Mouse (Mus musculus): ENCODE results near the gene Hist4h4. TPM values are rescaled to one million over a fixed set of nuclear protein-coding genes. Genes with fewer than 3 reads are reported as not detected.

The Hist4h4 gene
- polyA plus RNA-seq, 1 experiment from 2014 or later, result 0.80 TPM

GRCm38 (mm10) chr6:136781377-136781986 is 22.7 kb downstream of the Hist4h4 start, which contains the start of gene Gucy2c:
TSS of gene Gucy2c (minus strand) at chr6:136781765.
- Histone ChIP-seq H3K27ac (no peak within 1 kb of the TSS), H3K4me2 (no peak within 1 kb of the TSS), H3K9me3 (no peaks in the 10 kb centered on the region), H3K9ac (no peak within 1 kb of the TSS), H3K4me1 (no peaks in the 10 kb centered on the region), H3K27me3 (no peaks in the 10 kb centered on the region), H3K4me3 (no peak within 1 kb of the TSS), H3K36me3 (no peaks in the 10 kb centered on the region)
- no peak for ATAC-seq (ENCODE audit: insufficient number of reproducible peaks, insufficient read depth, low FRiP score, low TSS enrichment, low read depth)
- 80% methylated on average over 20 of the region's 20 CpGs for WGBS

- Histone ChIP-seq H3K4me3 (no peak overlapping the region), H3K27me3 (no peaks in the 10 kb centered on the region), H3K36me3 (no peaks in the 10 kb centered on the region), H3K9me3 (no peaks in the 10 kb centered on the region), H3K4me2 (no peak overlapping the region), H3K27ac (no peak overlapping the region), H3K9ac (no peak overlapping the region), H3K4me1 (no peaks in the 10 kb centered on the region)
- ATAC-seq (ENCODE audit: insufficient number of reproducible peaks, insufficient read depth, low FRiP score, low TSS enrichment, low read depth), result no peak
- WGBS, result 84% methylated on average over 1 of the region's 1 CpGs
These were observed 27.8 kb downstream of the Hist4h4 start for GRCm38 (mm10) chr6:136776392-136776791.

GRCm38 (mm10) chr6:136769859-136770258 is 34.4 kb downstream of the Hist4h4 start:
- Histone ChIP-seq H3K4me3 (no peak overlapping the region), H3K4me1 (no peaks in the 10 kb centered on the region), H3K27ac (no peak overlapping the region), H3K4me2 (no peak overlapping the region), H3K36me3 (no peaks in the 10 kb centered on the region), H3K9me3 (no peaks in the 10 kb centered on the region), H3K27me3 (no peaks in the 10 kb centered on the region), H3K9ac (no peak overlapping the region)
- no peak for ATAC-seq (ENCODE audit: insufficient number of reproducible peaks, insufficient read depth, low FRiP score, low TSS enrichment, low read depth)
- WGBS, result 83% methylated on average over 7 of the region's 7 CpGs

- H3K9ac ChIP-seq, result no peak overlapping the region
- ATAC-seq (ENCODE audit: insufficient number of reproducible peaks, insufficient read depth, low FRiP score, low TSS enrichment, low read depth), result no peak
These were observed 35.1 kb downstream of the Hist4h4 start for GRCm38 (mm10) chr6:136769143-136769542.

GRCm38 (mm10) chr6:136763912-136764311 is 40.3 kb downstream of the Hist4h4 start:
- no peaks in the 10 kb centered on the region for H3K36me3 ChIP-seq
- no peak overlapping the region for H3K27ac ChIP-seq
- H3K27me3 ChIP-seq, result no peaks in the 10 kb centered on the region
- no peak overlapping the region for H3K4me2 ChIP-seq
- H3K9ac ChIP-seq, result no peak overlapping the region
- ATAC-seq (ENCODE audit: insufficient number of reproducible peaks, insufficient read depth, low FRiP score, low TSS enrichment, low read depth), result no peak
- 88% methylated on average over 1 of the region's 1 CpGs for WGBS
- no peak overlapping the region for H3K4me3 ChIP-seq
- no peaks in the 10 kb centered on the region for H3K9me3 ChIP-seq
- no peaks in the 10 kb centered on the region for H3K4me1 ChIP-seq

More at GRCm38 (mm10) chr6:136769143-136769542, 35.1 kb downstream of the Hist4h4 start:
- Histone ChIP-seq H3K27ac (no peak overlapping the region), H3K4me1 (no peaks in the 10 kb centered on the region), H3K4me3 (no peak overlapping the region), H3K27me3 (no peaks in the 10 kb centered on the region), H3K9me3 (no peaks in the 10 kb centered on the region), H3K4me2 (no peak overlapping the region), H3K36me3 (no peaks in the 10 kb centered on the region)
- 84% methylated on average over 8 of the region's 8 CpGs for WGBS

Small RNAs within 50 kb of the gene (microRNA-seq; reads per million reads assigned to microRNA genes)
- not detected for gene Gm44364

Other genes starting within 250 kb of the Hist4h4 start
- 6.4 and 9.9 TPM in 2 replicates for gene Plbd1, start 142.5 kb downstream of the Hist4h4 start, polyA plus RNA-seq (2015; fragmentation: Nextera tagmentation; extraction: Ambion mirVana)
- gene Gucy2c, start 22.6 kb downstream of the Hist4h4 start, polyA plus RNA-seq (2015; fragmentation: Nextera tagmentation; extraction: Ambion mirVana), result 0.36 TPM in 1 of 2 replicates, not detected in the other
- gene H2afj, start 3.8 kb upstream of the Hist4h4 start, polyA plus RNA-seq (2015; fragmentation: Nextera tagmentation; extraction: Ambion mirVana), result 120 and 127 TPM in 2 replicates
- 2.2 and 4.3 TPM in 2 replicates for gene BC049715, start 23.2 kb upstream of the Hist4h4 start, polyA plus RNA-seq (2015; fragmentation: Nextera tagmentation; extraction: Ambion mirVana)
- gene Wbp11, start 23.8 kb upstream of the Hist4h4 start, polyA plus RNA-seq (2015; fragmentation: Nextera tagmentation; extraction: Ambion mirVana), result 110 and 112 TPM in 2 replicates
- gene Smco3, start 31.0 kb upstream of the Hist4h4 start, polyA plus RNA-seq (2015; fragmentation: Nextera tagmentation; extraction: Ambion mirVana), result 0.98 and 2.6 TPM in 2 replicates
- gene Art4, start 53.3 kb upstream of the Hist4h4 start, polyA plus RNA-seq (2015; fragmentation: Nextera tagmentation; extraction: Ambion mirVana), result 2.8 and 3.1 TPM in 2 replicates
- 101 and 192 TPM in 2 replicates for gene Mgp, start 71.4 kb upstream of the Hist4h4 start, polyA plus RNA-seq (2015; fragmentation: Nextera tagmentation; extraction: Ambion mirVana)
- gene Erp27, start 117.8 kb upstream of the Hist4h4 start, polyA plus RNA-seq (2015; fragmentation: Nextera tagmentation; extraction: Ambion mirVana), result 0.30 TPM in 1 of 2 replicates, not detected in the other
- 0.30 TPM in 1 of 2 replicates, not detected in the other for gene Pde6h, start 119.4 kb upstream of the Hist4h4 start, polyA plus RNA-seq (2015; fragmentation: Nextera tagmentation; extraction: Ambion mirVana)
- gene Arhgdib, start 137.5 kb upstream of the Hist4h4 start, polyA plus RNA-seq (2015; fragmentation: Nextera tagmentation; extraction: Ambion mirVana), result 85.4 and 93.8 TPM in 2 replicates